Mouse (Mus musculus): Measurements from ENCODE around the gene Flvcr1.
A peak's percentile ranks its signal among the peaks of the same experiment; 100 is the strongest.

Gene Flvcr1

GRCm38 (mm10) chr1:191026021-191026713 is at the start of gene Flvcr1:
Gene Flvcr1, minus strand, starts transcription at chr1:191026158.
- DNase-seq (ENCODE audit: low spot score) = peak; percentile 99

DNA sequence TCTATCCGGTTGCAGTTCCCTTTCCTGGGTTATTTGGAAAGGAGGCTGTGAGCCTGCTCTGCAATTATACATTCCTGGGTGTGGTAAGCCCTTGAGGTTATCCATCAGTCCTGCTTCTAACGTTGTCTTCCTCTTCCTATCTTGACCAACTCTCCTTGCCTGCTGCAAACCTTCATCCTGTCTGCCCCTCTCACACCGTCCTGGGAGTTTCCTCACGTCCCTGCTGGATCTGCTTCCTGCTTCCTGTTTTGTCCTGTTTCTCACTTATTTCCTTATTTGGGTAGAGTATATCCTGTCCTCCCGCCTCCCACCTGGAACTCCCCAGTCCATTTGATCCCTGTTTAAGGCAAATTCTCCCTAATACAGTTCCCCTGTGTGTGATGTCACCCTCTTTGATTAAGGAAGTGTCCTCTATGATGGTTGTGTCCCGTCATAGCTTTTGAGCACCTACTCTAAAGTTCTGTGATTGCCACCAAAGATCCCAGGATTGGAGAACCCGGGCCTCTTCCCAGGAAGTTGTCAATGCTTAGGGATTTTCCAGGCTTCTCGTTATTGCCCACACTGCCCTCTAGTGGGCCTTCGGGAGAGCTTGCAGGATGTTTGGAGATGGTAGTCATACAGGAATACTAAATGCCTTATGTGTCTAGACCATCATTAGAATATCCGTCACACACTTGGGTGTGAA is 49.4 kb upstream of the Flvcr1 start:
- DNase-seq (ENCODE audit: low spot score) = peak; percentile 79

GRCm38 (mm10) chr1:191073486-191073885 is 47.5 kb upstream of the Flvcr1 start:
- DNase-seq (ENCODE audit: low spot score) = no peak

- no peak for DNase-seq (ENCODE audit: low spot score)
These were observed 47.0 kb upstream of the Flvcr1 start for GRCm38 (mm10) chr1:191073001-191073400.

DNA sequence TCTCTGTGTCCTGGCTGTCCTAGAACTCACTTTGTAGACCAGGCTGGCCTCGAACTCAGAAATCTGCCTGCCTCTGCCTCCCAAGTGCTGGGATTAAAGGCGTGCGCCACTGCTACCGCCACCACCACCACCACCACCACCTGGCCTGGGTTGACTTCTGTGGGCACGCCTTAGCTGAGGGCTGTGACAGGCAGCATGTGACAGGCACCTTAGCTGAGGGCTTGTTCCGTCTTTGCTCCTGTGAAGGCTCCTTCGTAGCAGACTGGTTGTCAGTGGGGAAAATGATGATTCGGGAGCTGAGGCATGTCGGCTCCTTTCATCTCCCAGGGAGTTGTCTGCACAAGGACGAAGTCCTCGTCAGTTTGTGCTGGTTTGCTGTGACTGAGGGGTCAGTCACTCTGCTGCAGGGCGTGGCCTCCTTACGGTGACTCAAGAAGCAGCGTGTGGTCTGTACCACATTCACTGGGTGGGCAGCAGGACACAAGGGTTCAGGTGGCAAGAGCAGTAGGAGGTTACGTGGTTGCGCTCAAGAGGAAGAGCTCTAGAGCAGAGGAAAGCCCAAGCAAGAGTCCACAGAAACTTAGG is 46.5 kb upstream of the Flvcr1 start:
- DNase-seq (ENCODE audit: low spot score) = no peak

GRCm38 (mm10) chr1:191071613-191072012 is 45.7 kb upstream of the Flvcr1 start:
- no peak for DNase-seq (ENCODE audit: low spot score)

- no peak for DNase-seq (ENCODE audit: low spot score)
These were observed 44.3 kb upstream of the Flvcr1 start for GRCm38 (mm10) chr1:191070259-191070658.

GRCm38 (mm10) chr1:191068377-191068776 is 42.4 kb upstream of the Flvcr1 start:
- DNase-seq (ENCODE audit: low spot score) = peak; percentile 45

DNA sequence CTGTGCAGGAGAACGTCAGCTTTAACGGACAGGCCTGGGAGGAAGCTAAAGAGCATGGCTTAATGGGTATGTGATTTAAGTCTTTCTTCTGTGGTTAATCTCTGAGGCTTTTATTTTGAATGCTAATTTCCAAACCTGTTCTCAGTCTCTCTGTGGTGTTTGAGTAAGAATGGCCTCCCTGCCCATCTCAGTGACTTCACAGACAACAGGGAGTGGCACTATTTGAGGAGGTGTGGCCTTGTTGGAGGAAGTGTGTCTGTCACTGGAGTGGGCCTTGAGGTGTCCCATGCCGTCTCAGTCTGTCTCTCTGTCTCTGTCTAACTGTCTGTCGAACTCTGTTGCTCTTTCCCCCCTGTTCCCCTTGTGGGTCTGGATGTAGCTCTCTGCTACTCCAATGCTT is 39.2 kb upstream of the Flvcr1 start:
- DNase-seq (ENCODE audit: low spot score) = no peak

GRCm38 (mm10) chr1:191064535-191064934 is 38.6 kb upstream of the Flvcr1 start:
- no peak for DNase-seq (ENCODE audit: low spot score)

DNA sequence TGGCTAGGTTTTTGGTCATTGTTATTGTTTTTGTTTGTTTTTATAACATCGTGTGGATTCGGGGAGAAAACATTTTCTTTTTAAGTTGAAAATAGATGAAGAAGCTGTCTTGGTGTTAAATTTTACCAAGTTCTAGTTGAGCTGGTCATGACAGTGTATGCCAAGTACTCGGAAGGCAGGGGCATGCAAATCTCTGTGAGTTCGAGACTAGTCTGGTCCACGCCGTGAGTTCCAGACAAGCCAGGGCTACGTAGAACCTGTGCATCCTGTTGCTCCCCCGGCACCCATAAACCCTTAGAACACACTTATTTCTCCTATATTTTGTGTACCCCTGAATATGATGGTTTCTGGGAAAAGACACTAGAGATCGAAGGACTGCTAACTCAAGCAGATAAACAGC is 37.7 kb upstream of the Flvcr1 start:
- DNase-seq (ENCODE audit: low spot score) = no peak

DNA sequence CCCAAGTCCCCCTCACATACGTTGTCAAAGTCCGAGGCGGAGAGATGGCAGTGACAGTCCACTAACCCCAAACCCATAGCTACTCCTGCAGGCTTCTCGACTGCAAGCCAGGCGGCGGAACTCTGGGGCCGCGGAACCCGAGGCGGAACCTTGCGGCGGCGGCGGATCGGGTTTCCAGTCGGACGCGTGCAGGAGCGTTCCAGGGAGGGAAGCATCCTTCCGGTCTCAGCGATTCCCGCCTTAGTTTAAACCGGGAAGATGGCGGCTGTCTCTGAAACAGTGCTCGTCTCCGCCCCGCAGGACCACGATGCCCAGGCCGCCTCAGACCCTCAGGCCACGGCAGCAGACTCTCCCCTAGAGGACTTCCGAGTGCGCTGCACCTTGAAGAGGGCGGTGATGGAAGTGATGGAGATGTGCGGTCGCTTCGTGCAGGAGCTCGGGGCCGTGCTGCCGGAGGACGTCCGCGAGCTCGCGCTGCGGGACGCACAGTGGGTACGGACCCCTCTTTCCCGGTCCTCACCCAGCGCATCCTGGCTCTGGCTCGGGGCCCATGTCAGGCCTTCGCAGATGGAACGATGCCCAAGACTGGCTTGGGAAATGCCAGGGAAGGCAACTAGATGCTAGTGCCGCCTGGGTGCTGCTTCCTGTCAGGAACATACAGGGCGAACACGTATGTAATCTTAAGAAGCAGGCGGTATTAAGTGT is 37.0 kb upstream of the Flvcr1 start, which contains the start of the genes Tatdn3 and Nsl1:
Tatdn3 (minus strand) TSS at position 152 of the 705 bp plus-strand sequence.
Nsl1 (plus strand) TSS at position 232 of the 705 bp plus-strand sequence.
- DNase-seq (ENCODE audit: low spot score) = peak; percentile 91

- DNase-seq (ENCODE audit: low spot score) = no peak
These were observed 36.4 kb upstream of the Flvcr1 start for GRCm38 (mm10) chr1:191062241-191062780.

- no peak for DNase-seq (ENCODE audit: low spot score)
These were observed 31.5 kb upstream of the Flvcr1 start for GRCm38 (mm10) chr1:191057461-191057860.

DNA sequence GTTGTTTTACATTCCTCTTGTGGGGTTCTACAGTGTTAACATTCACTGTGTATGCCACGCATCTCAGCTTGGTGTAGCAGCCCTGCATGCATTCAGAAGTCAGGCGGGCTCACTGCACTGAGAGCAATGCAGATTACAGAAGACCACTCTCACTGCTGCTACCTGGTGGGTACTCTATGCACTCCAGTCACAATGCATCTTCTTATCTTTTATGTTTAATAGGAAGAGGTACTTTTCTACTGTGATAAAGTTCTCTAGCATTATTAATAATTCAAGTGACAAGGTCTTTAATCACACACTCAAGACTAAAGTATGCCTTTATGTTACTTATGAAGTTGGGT is 29.5 kb upstream of the Flvcr1 start:
- DNase-seq (ENCODE audit: low spot score) = peak; percentile 10

DNA sequence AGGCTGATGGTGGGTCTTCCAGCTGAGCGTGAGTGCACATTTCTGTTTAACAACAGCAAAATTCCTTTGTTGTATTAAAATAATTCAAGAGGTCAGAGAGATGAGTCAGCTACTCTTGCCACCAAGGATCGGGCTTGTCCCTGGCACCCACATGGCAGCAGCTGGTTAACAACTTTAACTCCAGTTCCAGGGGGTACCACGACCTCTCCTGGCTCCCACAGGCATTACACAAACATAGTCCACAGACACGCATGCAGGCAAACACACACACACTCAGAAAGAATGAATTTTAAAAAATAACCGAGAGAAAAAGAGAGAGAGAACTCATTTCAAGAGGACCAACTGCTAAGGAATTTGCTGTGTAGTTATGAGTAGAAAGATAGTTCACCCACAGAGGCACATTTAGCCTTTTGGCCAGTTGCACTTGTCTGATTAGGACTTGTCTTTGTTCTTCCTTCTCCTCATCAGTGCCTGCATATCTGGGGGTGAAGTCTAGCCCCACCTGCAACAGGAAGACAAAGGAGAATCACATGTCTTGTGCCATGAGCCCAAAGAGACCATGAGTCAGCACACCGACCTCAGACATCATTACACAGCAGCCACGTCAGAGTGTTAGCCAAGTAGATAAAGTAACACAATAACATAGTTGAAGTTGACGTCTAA is 29.0 kb upstream of the Flvcr1 start:
- DNase-seq (ENCODE audit: low spot score) = no peak

GRCm38 (mm10) chr1:191053555-191053954 is 27.6 kb upstream of the Flvcr1 start:
- DNase-seq (ENCODE audit: low spot score) = no peak

GRCm38 (mm10) chr1:191046231-191046824 is 20.4 kb upstream of the Flvcr1 start:
- no peak for DNase-seq (ENCODE audit: low spot score)

DNA sequence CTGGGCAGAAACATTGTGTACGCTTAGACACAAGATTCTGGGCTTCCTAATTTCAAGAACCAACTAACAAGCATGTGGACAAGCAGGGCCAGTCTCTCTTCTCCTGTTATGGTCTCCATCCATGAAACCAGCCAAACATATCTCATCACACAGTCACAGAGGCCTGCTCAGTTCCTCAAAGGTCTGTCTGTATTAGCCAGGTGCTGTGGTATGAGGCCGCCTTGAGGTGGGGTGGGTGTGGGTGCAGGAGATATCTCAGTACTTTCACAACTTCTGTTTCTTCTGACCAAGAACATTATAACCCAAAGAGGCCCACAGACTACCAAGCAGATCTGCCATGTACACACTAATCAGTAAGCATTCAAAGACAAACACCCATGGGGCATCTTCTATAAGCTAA is 19.3 kb upstream of the Flvcr1 start:
- DNase-seq (ENCODE audit: low spot score) = no peak

DNA sequence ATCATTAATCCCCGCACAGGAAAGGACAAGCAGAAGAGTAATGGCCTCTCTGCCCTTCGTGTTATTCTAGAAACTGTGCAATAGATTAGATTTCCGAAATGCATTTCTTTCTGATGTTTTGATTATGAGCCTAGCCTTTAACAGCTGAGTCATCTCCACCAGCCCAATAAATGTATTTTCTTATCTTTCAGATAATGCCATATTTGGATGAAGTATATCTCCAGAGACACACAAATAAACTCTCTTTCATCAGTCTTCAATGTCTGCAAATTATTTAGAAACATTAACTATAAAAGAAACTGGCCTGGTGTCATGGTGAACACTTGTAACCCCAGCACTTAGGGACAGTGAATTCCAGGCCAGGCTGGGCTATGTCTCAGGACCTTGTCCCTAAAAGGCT is 16.7 kb upstream of the Flvcr1 start:
- no peak for DNase-seq (ENCODE audit: low spot score)

DNA sequence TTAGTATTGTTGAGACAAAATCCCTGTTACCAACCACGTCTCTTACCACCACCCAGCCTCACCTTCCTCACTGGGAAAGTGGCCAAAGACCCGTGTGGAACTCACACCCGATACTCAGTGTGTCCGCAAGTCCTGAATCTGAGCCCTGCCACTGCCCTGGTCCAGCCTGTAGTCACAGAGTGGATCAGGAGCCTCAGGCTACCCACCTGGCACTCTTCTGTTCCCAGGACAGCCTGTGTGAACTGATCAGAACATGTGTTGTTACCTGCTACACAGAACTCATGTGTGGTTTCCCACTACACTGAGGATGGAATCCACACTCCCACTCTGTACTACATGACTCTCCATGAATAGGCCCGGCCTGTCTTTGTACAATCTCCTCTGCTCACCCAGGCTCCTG is 16.1 kb upstream of the Flvcr1 start:
- DNase-seq (ENCODE audit: low spot score) = no peak
